Mouse (Mus musculus): ENCODE measurements around the gene Scgb1c1.

DNA sequence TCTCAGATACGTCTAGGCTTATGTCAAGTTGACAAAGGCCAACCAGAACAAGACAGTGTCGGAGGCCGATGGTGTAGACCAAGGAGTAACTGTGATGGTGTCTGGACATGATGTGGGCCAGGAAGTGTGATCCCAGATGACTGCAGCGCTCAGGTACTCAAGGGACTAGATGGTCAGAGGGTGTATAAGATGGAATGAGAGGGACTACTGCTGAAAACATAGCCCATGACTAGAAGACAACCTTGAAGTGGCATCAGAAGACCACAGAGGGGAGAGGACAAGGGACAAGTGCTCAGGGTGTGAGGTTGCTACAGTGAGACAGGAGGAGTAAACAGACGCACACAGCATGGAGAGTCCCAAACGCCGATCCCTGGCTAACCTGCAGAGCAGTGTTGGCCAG lies 1.5 kb upstream of the Scgb1c1 start:
- no peak for TF ChIP-seq EP300 (IDR thresholded peaks at IDR 0.05; ENCODE audit: low read length)
- TF ChIP-seq HCFC1 (IDR thresholded peaks at IDR 0.05; ENCODE audit: low read depth, low read length): no peak
